Mouse (Mus musculus): Measurements from ENCODE around the gene Acp1.

Acp1 gene

DNA sequence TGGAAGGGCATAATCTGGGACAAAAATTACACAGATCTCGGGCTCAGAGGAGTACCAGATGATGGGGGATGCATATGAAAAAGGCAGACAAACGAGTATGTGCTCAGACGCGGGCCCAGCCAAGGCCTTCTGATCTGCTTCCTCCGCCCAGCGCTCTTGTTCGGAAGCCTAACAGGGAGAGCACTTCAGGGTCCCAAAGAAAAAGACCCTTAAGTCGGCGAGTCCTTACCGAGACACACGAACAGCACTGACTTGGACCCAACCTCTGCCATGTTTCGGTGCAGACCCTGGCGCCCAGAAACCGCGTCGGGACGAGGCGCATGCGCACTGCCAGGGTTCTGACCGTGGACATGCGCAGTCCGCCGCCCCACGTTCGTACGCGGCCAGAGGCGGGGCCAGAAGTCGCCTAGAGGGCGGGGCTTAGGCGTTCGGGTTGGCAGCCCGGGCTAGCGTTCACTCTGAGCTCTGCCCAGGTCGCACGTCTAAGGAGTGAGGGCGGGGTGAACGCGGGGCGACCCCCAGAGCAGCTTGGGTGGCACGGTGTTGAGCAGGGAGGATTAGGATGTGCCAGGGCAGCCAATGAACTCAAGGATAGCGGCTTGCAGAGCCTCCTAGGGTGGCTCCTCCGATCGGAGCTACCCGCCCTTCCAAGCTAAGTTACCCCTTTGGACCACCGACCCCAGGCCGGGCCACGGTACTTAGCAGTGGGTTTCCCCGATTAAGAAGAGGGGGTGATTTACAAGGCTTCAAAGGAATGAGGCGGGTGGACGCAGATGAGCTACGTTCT, at the start of gene Acp1, which contains the start of gene Sh3yl1:
Acp1 (minus strand) TSS at position 329 of the 787 bp plus-strand sequence.
Sh3yl1 (plus strand) TSS at position 408 of the 787 bp plus-strand sequence.
- DNase-seq, result peak; percentile 92

DNA sequence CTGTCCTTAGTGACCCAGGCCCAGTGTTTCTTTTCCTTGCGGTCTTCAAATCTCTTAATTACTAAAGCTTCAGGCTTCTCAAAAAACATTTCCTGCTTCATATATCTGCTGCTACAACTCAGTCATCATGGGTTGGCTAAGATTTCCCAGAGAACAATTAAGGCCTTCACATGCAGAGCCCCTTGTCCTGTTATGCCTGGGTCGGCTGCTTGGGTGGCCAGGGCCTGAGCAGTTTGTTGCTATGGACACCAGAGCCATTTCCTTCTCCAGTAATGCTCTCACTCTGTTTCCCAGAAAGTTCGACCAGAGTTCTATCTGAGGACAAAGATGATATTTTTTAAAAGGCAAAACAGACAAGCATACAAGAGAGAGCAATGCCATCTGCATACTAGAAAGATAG, 32.8 kb upstream of the Acp1 start:
- no peak for DNase-seq

DNA sequence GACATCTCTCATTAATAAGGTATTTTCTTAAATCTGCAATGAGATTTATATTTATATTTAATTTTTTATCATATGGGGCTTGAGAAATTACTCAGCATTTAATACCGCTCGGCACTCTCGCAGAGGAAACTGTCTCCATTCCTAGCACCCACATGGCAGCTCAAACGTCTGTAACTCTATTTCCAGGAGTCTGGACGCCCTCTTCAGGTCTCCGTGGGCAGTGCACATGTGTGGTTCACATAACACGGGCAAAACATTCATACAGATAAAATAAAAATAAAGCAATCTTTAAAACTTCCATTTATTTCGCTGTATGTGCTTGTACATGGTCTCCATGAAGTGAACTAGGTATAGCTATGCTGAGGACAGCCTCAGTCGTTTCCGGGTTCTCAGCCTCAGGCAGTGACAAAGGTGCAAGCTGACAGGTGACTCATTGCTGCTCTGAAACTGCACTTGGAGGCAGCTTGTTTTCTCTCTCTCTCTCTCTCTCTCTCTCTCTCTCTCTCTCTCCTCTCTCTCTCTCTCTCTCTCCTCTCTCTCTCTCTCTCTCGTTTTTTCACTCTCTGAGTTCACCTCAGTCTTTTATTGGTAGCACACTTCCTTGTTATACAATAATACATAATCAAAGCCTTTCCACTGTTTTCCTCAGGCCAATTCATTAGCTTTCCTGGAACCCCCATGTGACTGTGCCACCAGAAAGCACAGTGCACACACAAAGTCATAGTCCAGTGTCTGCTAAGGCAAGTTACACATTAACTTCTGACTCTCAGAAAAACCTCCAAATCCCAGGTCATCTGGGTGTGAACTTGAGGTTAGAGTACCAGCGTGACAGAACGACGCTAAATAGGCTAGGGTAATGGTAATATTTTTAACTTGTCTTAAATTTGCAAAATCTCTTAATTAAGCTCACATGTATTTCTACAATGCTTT, 31.9 kb upstream of the Acp1 start:
- no peak for DNase-seq

DNA sequence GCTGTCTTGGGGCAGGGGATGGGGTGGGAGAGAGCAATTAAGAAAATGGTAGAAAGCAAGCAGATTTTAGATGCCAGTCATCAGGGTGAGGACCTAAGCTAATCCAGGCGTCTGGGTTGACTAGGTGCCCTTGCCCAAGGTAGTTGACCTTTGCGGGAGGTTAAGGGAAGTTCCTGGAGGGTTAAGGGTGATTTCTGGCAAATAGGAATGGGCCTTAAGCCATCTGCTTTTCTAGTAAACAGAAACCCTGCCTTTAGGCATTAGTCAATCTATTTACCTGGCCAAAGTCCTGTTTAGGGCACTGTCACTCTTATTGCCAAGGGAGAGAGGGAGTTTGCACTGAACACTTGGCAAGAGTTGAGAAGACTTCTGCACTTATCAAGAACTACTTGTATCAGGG, 25.5 kb upstream of the Acp1 start:
- no peak for DNase-seq

DNA sequence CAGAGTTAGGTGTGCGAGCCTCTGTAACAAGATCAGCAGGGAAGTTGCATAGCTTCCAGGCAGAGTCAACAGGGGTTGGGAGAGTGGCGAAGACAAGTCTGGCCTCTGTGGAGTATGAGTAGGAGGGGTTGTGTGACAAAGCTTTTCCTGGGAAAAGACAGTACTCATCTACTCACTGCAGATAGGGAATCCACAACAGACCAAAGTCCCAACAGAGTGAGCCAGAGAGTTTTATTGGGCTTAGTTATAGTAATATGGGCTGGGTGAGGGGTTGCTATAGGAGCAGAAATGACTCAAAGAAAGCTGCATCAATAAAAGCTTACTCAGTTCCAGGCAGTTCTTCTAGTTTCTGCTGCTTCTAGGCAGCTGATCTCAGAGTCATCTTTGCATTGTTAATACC, 21.9 kb upstream of the Acp1 start:
- no peak for DNase-seq

DNA sequence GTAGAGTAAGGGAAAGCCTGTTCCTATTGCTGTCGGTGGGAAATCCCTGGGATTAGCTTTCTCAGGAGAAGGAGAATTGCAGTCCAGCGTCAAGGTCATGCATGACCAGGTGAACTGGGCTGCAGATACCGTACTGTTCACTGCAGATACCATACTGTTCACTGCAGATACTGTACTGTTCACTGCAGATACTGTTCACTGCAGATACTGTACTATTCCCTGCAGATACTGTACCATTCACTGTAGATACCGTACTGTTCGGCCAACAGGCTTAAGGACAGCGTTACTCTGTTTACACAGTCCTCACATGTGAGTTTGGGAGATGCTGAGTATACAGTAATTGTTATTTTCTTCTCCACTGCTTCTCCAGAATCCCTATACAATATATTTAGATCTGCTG, 16.8 kb upstream of the Acp1 start:
- DNase-seq, result no peak

DNA sequence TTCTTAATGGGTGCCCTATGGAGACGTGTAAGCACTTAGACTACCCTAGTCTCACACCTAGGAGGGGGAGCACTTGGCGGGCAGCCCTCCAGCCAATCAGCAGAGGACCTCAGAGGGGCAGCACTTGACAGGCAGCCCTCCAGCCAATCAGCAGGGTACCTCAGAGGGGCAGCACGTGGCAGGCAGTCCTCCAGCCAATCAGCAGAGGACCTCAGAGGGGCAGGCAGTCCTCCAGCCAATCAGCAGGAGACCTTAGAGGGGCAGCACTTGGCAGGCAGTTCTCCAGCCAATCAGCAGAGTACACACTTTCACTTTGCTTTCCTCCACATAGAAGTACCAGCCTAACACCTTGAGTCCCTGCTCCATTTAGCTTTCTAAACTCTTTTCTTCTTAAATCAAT, 11.0 kb upstream of the Acp1 start:
- no peak for DNase-seq

DNA sequence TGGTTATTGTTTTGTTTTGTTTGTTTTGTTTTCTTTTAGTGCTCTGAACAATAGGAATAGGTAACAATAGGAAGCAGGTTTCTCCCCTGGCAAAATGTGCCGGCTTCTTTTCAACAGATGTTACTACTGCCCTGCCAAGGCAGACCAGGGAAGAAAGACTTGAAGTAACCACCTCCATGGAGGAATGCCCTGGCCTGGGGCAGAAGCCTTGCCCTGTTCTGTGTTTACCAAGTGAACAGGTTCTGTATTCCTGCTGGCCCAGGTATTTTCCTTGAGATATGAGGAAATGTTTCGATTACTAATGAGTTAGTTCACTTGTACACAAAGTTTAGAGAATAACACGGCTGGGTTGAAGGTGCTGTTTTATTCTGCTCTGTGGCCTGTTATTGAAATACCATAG, 1.5 kb upstream of the Acp1 start:
- no peak for DNase-seq

DNA sequence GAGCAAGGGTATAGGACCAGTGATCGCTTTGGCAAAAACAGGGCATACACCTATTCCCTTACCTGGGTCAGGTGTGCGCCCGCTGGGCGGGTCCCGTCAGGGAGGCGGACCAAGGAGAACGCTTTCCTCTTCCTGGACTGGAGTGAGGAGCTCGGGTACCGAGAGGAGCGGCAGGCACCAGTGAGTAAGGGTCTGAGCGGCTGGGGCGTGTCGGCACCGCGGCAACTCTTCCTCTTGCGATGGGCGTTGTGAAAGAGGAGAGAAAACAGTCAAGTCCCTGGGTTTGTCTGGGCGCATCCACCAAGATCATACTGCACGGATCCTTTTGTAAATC, 626 bp upstream of the Acp1 start:
- DNase-seq, result peak; percentile 31

DNA sequence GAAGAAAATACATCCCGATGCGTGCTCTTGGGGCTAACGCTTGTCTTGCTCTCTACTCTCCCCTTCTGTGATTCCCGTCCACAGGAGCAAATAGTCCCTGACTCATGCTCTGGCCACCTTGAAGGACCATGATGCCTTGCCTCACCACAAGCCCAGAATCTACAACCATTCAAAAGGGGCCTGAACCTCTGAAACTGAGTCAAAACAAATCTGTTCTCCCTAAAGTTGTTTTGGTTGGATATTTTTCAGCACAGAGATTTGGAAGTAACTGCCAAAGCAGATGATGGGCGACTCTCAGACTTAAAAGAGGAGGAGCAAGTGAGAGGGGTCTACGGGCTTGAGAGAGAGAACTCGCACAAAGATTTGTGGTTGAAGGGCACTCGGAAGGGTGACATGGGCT, 529 bp downstream of the Acp1 start:
- no peak for DNase-seq

DNA sequence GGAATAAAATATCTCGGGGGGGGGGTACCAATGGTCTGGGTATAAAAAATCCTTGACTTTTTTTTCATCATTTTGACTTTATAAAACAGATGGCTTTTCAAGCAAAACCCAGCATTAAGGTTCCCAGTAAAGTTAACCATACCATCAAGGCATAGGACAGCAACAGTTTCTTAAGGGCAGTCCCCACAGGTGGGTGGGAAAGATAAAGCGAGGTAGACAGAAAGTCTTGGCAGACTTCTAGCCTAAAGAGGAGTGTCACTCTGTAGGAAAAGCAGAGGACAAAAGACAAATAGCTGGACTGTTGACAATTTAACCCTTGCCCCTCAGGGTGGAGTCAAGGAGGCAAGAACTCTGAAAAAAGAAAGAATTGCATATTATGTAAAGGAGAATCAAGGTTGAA, 1.5 kb downstream of the Acp1 start:
- no peak for DNase-seq

DNA sequence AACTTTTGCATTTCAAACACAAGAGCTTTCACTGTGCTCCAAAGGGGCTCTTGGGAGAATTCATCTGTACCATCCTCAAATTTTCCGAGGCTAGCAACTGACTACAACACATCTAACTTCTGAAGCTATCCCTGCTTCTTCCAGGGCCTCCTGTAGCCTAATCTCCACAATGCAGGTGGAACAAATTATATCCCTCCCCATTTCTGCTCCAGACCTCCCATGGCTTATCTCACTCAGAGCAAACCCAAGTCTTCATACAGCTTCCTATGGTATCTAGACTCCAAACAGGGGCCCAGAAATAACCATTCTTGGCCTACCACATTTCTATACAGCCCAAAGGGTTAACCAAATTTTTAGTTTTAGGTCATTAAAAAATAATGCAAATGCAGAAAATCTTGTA, 2.7 kb downstream of the Acp1 start:
- DNase-seq, result no peak

DNA sequence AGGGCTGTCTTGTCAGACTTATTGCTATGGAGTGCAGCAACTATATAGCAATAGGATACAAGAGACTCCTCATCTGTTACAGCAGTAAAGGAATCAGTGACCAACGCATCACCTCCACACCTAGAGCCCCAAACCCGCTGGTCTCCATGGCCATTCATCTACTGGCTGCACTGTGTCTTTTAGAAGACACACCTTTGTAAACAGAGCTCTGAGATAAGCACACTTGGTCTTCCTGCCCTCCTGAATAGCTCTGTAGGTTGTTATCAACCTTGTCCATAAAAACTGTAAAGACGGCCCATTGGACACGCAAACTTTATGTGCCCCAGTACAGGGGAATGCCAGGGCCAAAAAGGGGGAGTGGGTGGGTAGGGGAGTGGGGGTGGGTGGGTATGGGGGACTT, 14.3 kb downstream of the Acp1 start:
- DNase-seq, result no peak

DNA sequence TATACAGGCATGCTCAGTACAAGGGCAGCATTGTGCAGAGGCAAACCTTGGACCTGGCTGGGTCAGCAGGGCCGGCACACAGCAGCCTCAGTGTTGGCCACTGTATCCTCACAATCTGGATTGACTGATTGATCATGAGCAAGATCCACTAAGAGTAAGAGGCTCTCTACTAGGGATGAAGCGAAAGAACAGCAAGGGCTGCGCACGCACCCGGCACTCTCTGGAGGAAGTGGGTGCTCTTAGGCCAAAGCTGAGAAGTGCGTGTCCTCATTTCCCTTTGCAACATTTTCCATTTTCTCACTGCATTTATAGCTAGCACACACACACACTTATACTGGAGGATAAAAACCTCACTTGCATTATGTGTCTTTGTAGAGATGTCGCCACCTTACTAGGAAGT, 20.0 kb downstream of the Acp1 start:
- DNase-seq, result no peak

DNA sequence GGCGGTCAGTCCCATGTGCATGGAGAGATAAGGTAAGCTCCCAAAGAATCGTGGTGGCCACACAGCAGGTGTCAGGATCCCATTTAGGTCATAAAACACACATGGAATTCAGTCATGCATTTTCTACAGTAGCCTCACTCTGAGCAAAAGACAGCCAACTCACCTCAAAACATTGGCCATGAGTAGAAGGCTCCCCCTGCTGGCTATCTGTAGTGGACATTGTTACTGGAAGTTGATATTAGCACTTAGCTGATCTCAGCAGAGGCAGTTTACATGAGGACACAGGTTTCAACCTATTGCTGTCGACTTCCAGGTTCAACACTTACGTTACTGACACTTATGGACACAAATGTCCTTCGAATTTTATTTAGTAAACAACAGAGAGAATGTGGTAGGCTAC, 21.3 kb downstream of the Acp1 start:
- peak; percentile 47 for DNase-seq

DNA sequence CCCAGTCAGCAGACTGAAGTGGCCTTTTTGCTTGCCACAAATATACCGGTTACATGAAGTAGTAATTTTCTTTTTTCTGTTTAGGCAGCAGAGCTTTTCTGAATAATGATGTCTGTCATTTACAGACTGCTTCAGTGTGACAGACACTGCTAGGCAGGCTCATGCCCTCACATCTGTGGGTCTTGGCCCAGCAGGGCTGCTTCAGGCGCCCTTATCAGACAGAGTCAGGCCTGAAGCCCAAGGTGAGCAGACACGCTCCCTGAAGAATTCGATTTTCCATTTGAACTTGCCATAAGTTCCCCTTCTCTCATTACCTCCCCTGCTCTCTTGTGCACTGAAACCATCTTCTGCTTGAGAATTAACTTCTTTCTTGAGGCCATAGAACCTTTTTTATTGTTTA, 23.4 kb downstream of the Acp1 start:
- DNase-seq, result no peak

DNA sequence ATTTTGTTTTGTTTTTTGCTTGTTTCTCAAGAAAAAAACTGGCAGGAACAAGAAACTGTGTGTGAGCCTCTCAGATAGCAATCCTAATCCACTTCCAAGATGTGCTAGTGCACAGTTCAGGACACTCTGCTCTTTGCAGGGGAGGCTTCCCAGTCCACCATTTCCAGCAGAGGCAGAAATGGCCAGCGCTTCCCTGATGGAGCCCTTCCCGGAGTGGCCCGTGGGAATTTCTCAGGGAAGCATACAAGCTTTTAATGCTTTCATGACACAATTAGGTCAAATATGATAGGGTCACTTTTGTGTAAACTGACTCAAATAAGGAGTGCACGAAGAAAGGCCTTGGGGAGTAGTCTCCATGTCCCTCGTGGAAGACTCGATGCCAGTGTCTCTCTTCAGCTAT, 25.5 kb downstream of the Acp1 start:
- no peak for DNase-seq

DNA sequence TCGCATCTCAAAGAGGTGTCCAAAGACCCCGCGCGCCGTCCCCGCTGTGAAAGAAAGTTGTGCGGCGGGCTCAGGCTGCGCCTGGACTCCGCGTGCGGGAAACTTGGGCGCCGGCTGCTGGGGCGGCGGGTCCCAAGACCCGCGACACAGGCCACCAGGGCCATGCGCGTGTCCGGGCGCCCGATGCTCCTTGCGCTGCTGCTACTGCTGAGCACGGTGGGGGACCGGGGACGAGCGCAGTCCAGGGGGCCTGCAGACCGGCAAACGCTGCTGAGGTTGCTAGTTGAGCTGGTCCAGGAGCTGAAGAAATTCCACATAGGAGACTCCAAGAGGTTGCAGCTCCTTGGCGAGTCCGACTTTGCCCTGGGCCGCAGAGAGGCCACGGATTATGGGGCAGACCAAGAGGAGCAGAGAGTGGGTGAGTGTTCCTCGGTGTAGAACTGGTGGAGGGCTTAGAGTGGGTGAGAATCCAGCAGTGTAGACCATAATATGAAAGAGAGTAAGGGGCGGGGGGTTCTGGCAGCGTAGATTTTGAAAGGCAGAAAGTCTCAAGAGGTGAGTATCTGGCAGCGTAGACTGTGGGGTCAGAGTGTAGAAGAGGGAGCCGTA, 26.7 kb downstream of the Acp1 start:
- DNase-seq, result no peak

DNA sequence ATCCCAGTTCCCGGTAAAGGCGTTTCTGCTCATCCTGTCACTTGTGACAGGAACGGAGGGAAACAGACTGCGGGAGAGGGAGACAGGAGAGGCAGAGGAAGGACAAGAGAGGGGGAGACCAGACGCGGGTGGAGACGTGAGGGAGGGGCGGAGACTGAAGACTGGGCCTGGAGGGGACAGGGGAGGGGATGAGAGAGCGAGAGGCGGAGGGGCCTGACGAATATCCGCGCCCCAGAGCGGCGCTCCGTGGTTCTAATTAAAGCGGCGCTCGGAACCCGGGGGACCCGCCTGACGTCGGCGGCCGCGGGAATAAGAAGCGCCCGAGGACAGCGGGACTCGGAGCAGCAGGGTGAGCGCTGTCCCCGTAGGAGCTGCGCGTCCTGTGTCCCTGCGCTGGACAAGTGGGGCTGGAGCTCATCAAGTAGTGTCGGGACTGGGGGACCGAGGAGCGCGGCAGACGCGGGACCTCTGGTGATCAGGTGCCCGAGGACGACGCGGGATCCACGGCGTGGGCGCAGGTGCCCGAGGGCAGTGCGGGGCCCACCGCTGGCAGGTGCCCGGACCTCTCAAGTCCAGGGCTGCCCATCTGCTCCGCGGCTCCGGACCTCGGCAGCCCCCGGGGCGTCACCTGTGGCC, 27.3 kb downstream of the Acp1 start, which contains the start of gene Alkal2:
Alkal2 (plus strand) TSS at position 337 of the 636 bp plus-strand sequence.
- no peak for DNase-seq

DNA sequence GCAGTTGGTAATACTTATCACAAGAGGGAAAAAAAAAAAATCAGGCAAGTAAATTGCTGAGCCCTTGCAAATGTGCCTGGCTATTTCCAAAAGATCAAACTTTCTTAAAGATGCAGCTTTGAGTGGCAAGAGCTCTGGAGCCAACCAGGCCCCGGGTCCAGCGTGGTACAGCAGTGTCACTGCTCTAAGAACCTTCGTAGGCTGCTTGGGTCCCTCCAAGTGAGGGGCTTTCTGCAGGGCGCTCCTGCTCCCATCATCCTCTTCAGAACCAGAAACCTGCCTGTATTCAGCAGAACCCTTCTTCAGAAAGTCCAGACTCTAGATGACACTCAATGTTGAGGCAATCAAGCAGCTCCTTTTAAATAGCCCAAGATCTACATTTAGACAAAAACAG, 27.8 kb downstream of the Acp1 start:
- no peak for DNase-seq

DNA sequence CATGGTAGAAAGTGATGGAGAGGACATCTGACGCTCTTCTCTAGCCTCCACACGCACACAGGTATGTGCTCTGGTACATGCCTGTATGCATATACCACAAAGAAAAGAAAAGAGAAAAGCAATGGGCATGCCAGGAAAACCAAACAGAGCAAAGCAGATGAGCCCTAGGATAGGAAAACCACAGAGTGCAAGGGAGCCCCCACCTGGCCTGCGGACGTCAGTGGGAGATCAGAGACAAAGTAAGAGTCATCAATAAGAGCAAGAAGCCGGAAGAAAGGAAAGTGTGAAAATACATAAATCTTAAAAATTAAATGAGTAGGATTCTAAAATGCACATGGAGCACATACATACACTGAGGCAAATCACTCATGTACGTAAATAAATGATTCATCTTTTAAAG, 31.9 kb downstream of the Acp1 start:
- DNase-seq, result no peak

DNA sequence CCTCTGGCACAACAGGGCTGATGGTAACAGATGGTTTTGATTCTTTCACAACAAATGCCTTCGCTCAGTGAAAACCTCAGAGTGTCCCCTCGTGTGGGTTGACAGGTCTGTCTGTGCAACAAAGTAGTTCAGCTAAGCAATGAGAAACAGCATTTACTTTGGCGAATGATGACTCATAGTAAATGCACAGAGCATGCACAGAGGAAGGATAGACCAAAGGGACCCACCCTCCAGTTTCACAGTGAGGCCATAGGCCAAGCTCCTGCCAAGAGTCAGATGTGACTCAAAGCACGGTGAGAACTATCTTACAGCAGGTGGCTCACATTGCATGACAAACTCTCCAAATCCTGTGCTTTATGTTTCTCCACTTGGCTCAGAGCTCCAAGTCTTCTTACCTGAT, 45.6 kb downstream of the Acp1 start:
- no peak for DNase-seq

DNA sequence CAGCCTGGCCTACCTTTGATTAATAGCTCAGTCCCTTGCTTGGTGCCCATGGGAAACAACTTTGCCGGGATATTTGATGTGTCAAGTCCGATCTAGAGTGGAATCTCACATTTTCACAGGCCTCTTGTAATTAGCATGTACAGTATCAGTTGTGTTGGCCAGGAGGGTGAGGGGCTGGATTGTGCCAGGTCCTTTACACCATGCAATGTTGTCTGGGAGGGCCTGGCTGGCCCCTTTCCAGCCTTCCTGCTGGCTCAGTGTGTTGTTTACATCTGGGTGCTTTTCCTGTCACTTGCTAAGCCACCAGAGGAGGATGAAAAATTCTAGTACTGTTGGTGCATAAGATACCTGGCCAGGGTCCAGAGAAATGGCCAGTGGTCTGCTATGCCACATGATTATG, 47.0 kb downstream of the Acp1 start:
- no peak for DNase-seq
